Mouse (Mus musculus): ENCODE results near the gene Pdss2.
"Not testable (repeated sequence)": the region's sequence is repeated elsewhere in the genome, so short reads cannot be mapped to it uniquely, and the experiment has no call there.

The Pdss2 gene

DNA sequence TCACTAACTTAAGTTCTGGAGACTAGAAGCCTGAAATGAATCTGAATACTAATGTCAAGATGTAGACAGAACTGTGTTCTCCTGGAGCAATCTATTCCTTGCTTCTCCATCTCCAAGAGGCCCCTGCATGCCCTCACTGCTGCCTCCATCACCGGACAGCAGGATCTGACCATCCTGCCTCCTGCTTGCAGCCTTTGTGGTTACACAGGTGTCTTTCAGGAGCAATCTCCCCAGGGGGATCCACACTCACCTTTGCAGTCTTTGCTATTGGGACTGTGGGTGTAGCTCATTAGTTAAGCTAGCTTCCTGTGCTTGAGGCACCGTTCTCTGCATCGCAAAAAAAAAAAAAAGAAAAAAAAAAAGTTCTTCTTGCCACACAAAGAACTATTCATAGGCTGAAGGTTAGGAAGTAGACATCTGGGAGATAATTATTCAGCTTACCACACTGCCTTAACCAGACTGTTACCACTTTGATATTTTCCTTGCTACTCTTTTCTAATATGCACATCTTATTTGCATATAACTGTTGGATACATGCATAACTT is 23.0 kb downstream of the Pdss2 start:
- DNase-seq (ENCODE audit: low spot score), result no peak

- no peak for DNase-seq (ENCODE audit: low spot score)
These were observed 24.3 kb downstream of the Pdss2 start for GRCm38 (mm10) chr10:43245461-43246200.

GRCm38 (mm10) chr10:43247994-43248393 is 26.7 kb downstream of the Pdss2 start:
- DNase-seq (ENCODE audit: low spot score), result no peak

DNA sequence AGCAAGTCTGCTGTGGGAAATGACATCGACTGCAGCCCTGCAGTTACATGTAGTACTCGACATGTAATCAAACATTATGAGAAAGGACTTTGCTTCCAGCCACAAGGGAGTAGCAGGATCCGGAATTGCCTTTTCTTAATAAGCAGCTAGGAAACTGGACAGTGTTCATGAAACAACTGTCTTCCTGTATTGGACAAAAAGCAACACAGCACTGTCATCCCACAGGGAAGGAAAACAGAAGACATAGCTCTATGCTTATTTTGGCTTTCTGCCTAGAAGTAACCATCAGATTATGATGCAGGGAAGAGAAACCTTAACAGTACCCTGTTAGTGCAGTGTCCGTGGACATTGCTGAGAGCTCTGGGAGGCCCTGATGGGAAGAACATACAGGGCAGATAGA is 31.0 kb downstream of the Pdss2 start:
- DNase-seq (ENCODE audit: low spot score), result no peak

GRCm38 (mm10) chr10:43256965-43257364 is 35.7 kb downstream of the Pdss2 start:
- DNase-seq (ENCODE audit: low spot score), result not testable (repeated sequence)

DNA sequence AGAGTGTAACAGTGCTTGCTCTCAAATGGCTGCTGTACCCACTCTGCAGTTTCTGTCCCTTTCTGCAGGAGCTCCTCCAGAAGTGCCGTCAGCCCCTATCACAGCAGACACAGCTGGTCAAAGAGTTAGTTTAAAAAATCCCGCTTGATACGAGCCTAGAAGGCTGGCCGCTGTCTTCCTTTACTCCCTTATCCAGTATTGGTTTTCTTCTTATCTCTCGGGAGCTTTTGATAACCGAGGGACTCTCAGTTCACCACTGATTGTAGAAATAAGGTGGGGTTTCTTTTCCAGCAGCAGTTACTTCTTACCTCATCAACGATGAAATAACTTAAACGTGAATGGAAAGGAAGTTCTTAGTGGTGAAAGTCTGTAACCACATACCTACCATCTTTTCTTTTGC is 36.2 kb downstream of the Pdss2 start:
- DNase-seq (ENCODE audit: low spot score), result not testable (repeated sequence)

GRCm38 (mm10) chr10:43271318-43271717 is 50.0 kb downstream of the Pdss2 start:
- no peak for DNase-seq (ENCODE audit: low spot score)

- no peak for DNase-seq (ENCODE audit: low spot score)
These were observed 51.1 kb downstream of the Pdss2 start for GRCm38 (mm10) chr10:43272381-43272780.

- DNase-seq (ENCODE audit: low spot score), result no peak
These were observed 51.8 kb downstream of the Pdss2 start for GRCm38 (mm10) chr10:43273057-43273456.

- DNase-seq (ENCODE audit: low spot score), result no peak
These were observed 54.2 kb downstream of the Pdss2 start for GRCm38 (mm10) chr10:43275446-43275845.

DNA sequence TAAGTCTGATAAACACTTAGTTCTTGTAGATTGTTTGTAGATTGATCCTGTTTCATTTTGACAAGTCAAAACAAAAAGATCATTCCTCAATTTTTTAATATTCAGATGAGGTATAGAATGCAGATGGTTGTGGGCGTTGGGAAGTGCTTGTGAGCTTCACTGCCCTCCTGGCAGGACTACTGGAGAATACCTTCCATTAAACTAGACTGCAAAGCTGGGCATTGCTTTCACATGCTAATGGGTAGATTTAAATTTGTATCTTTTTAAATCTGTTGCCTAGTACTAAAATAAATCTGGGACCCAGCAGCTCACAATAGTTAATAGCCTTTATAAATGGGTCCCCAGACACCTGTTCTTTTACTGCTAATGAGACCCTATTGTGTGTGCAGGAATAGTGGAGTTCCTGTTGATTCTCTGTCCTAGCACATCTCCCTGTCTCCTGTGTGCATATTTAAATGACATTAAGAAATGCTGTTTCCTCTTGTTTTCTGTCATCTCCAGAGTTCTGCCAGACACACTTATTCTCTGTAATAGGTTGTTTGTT is 54.9 kb downstream of the Pdss2 start:
- no peak for DNase-seq (ENCODE audit: low spot score)

DNA sequence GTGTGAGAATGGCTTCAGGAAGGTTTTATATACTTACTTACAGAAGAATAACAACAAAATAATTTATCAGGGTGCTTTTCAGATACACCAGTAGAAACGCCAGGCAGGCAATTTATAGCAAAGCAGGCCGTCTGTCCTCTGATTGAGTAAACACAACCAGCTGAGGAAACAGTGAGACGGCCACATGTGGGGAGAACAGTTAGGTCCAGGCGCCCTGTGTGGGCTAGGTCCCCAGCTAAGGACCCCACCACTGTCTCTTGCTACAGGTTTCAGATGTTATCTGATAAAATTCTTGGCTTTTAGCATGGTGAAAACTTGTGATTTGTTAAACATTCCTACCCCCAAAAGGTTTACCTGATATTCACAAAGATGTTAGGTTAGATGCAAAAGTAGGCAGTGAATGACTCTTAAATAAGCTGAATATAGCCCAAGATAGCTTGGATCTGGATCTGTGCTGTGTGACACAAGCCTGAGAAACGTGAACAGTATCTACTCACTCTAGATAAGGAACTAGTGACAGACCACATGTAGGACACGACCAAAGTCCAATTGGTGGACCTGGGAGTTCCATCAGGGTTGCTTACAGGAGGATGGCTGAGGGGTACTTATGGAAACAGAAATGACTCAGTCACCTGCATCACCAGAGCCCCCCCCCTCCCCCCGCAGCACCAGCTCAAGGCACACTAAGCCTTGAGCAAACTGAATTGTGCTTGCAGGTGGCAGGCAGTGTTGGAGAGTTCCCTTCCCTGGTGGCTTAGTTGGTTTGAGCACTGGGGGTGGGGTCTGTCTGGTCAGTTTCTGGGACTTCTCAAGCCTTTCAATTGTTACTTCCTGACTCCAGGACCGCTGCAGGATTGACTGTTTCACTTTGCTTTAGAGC is 56.2 kb downstream of the Pdss2 start:
- peak; percentile 61 for DNase-seq (ENCODE audit: low spot score)

DNA sequence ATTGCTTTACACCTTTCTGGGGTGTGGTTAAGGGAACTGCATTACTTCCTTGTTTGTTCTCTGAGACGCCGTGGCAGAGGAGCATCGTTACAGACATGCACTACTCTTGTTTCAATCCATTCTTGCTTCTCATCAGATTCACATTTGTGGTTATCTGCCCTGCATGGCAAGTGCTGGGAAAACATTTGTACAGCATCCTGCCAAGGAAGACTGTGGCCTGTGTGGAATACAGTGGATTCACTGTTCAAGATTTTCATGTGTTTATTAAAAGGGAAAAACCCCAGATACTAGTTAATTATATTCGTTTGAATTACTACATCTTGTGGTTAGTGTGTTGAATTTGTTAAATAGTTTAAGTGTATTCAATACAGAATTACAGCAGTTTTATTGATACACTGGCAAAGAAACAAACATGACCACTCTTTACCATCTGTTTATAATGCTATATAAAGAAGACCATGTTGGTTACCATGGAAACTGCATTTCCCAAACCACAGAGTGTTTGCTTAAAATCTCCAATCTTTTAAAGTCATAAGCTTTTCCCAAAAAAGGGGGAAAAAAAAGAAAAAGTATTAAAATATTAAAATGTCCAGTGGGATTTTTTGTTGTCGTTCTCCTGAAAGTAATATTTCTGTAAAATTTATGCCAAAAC is 58.5 kb downstream of the Pdss2 start:
- no peak for DNase-seq (ENCODE audit: low spot score)

- no peak for DNase-seq (ENCODE audit: low spot score)
These were observed 64.3 kb downstream of the Pdss2 start for GRCm38 (mm10) chr10:43285541-43285940.

- no peak for DNase-seq (ENCODE audit: low spot score)
These were observed 69.4 kb downstream of the Pdss2 start for GRCm38 (mm10) chr10:43290638-43291230.

- no peak for DNase-seq (ENCODE audit: low spot score)
These were observed 70.0 kb downstream of the Pdss2 start for GRCm38 (mm10) chr10:43291333-43291736.

DNA sequence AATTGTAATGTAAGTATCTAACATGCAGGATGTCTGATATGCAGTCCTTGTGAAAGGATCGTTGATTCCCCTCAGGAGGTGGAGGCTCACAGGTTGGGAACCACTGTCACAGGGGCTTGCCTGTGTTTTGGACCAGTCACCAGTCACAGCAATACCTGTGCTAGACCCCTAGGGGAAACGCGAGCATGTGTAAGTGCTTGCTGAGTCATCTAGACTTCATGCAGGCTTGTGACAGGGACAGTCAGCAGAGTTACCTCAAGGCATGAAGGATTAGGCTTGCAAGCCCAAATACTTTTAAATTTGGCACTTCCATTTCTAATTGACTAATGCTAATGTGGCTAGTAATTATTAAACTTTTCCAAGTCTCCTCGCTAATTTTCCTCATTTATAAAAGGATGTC is 71.2 kb downstream of the Pdss2 start:
- no peak for DNase-seq (ENCODE audit: low spot score)

- DNase-seq (ENCODE audit: low spot score), result no peak
These were observed 73.0 kb downstream of the Pdss2 start for GRCm38 (mm10) chr10:43294331-43294730.

DNA sequence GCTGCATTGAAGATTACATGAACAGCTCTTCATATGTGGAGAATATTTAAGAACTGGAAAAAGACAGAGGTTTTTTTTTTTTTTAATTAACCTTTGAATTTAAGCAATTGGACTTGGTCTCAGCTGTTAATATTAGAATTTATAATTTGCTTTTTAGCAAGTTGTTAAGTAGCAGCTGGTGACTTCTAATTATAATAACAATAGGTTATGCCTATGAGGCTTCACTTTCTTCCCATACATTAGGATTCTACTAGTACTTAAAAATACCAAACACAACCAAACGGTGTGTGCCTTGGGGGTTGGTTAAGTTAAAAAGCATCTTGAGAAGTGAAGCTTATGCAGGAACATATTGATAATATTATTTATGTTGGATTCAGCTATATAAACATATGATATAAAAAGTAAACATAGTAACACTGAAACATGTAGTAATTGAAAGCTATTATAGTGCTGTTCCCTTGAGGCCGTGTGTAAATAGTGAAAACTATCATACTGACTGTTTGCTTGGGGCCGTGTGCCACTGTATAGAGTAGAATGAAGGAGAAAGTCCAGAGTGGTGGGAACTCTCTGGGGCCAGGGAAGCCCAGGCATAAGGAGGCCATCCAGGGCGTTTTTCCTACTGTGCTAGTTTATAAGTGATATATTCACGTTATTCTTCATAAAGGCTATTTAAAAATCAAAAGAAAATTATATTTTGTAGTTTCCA is 87.0 kb downstream of the Pdss2 start:
- no peak for DNase-seq (ENCODE audit: low spot score)

DNA sequence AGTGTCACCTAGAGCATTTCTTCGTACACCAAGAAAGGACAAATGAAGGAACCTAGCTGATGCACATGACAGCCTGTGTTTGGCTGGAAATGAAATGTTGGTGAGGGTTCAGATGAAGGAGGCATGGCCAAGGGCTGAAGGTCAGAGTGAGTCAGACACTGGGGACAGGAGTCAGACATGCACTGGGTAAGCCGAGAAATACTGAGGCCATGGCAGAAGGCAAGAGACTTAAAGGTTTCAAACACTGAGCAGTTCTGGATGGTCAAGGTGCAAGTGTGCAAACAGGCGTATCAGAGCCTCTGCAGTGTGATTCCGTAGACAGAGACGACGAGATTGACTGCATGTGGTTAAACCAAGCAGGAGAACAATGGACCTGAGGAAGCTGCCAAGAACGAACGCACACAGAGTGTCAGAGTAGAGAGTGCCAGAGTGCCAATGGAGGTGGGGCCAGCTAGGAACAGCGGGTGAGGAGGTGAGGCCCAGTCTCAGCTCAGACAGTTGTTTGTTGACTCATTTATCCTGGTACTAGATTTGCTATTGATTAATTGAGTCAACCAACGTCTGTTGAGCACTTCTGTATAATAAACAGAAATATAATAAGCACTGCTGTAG is 89.6 kb downstream of the Pdss2 start:
- DNase-seq (ENCODE audit: low spot score), result no peak

DNA sequence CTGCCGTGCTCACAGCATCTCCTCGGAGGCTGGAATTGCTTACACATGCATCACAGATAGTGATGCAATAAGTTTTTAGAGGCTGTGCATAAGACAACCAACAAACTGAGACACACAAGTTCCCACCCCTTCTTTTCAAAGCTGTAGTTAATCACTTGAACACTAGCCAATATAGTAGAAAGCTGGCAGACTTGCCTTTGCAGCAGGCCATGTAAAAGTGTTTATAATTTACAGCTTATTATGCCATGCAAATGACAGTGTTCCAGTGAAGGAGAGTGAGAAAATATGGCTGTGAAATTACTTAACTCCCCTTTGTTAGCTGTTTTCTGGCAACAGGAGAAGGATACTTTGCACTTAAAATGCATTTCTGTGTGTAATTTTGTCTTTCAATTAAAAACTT is 90.9 kb downstream of the Pdss2 start:
- no peak for DNase-seq (ENCODE audit: low spot score)

All from yolk sac, embryonic 10.5 days (tissue).